Mouse (Mus musculus) testis, adult 2 months (tissue): ENCODE data around the gene Cd180.

ENCODE experiments used
- CTCF ChIP-seq: fragments of 200-500 bp; IDR thresholded peaks from 2 replicates; pipeline ENCODE4 v1.5.1; 2012; ENCODE audit warnings: low read depth, mild to moderate bottlenecking, inconsistent platforms, low read length, moderate library complexity; ENCODE audit not compliant: control insufficient read depth, insufficient read depth, insufficient replicate concordance
- POLR2A ChIP-seq: fragments of 200-500 bp; IDR thresholded peaks from 2 replicates; pipeline ENCODE4 v1.6.1; 2012; ENCODE audit warnings: low read depth, mild to moderate bottlenecking, inconsistent platforms, low read length, moderate library complexity; ENCODE audit not compliant: control insufficient read depth

GRCm38 (mm10) chr13:102768512-102768911, 75.2 kb downstream of the Cd180 start:
- TF ChIP-seq CTCF (no peak), POLR2A (no peak)
